In genomic region chr2:173692693-173693092, GRCm38 (mm10) we compare ENCODE assay signal across 25 mouse cellular contexts. TPM values are rescaled to one million over a fixed set of nuclear protein-coding genes. Genes with fewer than 3 reads are reported as not detected.
DNase-seq lines count a peak whose midpoint lies in the region; ATAC-seq and TF ChIP-seq lines count a peak whose summit lies in the region.
"Had no signal": no experiment of that assay in that cellular context is flagged by ENCODE, and none has a peak within 500 bp of the region (broad histone marks: within the 10 kb centered on the region; RNA-seq: fewer than 3 reads in every experiment).

No protein-coding gene starts in this region.

- TF ChIP-seq POLR2A in testis, adult 2 months (IDR thresholded peaks at IDR 0.05; ENCODE audit: control insufficient read depth, low read depth, low read length) = no peak

- H3K9me3 ChIP-seq in heart, embryonic 14.5 days (ENCODE audit: control insufficient read depth, low read length) = no peaks in the 10 kb centered on the region
- no peaks in the 10 kb centered on the region for H3K9me3 ChIP-seq in heart, embryonic 10.5 days
- H3K9me3 ChIP-seq: embryonic facial prominence, embryonic 10.5 days; forebrain, embryonic 13.5 days; G1E; hindbrain, embryonic 13.5 days had no signal

- WGBS in heart, embryonic 14.5 days = 21% methylated on average over 2 of the region's 2 CpGs
- 89% methylated on average over 2 of the region's 2 CpGs for WGBS in heart, embryonic 10.5 days

- H3K4me1 ChIP-seq in heart, embryonic 14.5 days (ENCODE audit: control insufficient read depth in 2 of 2, insufficient read depth in 2 of 2, low read length in 2 of 2) = peaks cover 3 to 12% of the 10 kb centered on the region in 2 experiments; a peak in 3 of 4 replicates
- no peaks in the 10 kb centered on the region for H3K4me1 ChIP-seq in heart, embryonic 10.5 days
- no peaks in the 10 kb centered on the region for H3K4me1 ChIP-seq in testis, adult 2 months (ENCODE audit: control insufficient read depth, insufficient read depth, low read length)
- H3K4me1 ChIP-seq: embryonic facial prominence, embryonic 10.5 days; forebrain, embryonic 13.5 days had no signal

- H3K27me3 ChIP-seq in heart, embryonic 14.5 days (ENCODE audit: control insufficient read depth, insufficient read depth, low read length) = no peaks in the 10 kb centered on the region
- H3K27me3 ChIP-seq in heart, embryonic 10.5 days (ENCODE audit: insufficient read depth, poor library complexity, severe bottlenecking) = no peaks in the 10 kb centered on the region
- H3K27me3 ChIP-seq in testis, adult 2 months (ENCODE audit: control insufficient read depth, insufficient read depth, low read length) = no peaks in the 10 kb centered on the region
- H3K27me3 ChIP-seq: forebrain, embryonic 13.5 days; hindbrain, embryonic 13.5 days had no signal

- intact Hi-C loops in heart, postnatal 25 days (cut with DNase I) = no loop called here
- intact Hi-C loops in left cerebral cortex, adult 2 months (cut with DNase I) = no loop called here

- ATAC-seq in heart, embryonic 14.5 days (ENCODE audit: insufficient number of reproducible peaks, insufficient read depth, low FRiP score, low read depth) = peak; percentile 68
- ATAC-seq: CD4-positive, CD25-positive, alpha-beta regulatory T cell, adult 4 months; forebrain, embryonic 13.5 days; forebrain, postnatal 0 days; hindbrain, postnatal 0 days had no signal

- no peak overlapping the region for H3K4me3 ChIP-seq in heart, embryonic 14.5 days (ENCODE audit: control insufficient read depth in 1 of 2, insufficient read depth in 1 of 2, low read depth in 1 of 2, low read length in 2 of 2)
- H3K4me3 ChIP-seq in heart, embryonic 10.5 days = no peak overlapping the region
- H3K4me3 ChIP-seq in testis, adult 2 months (ENCODE audit: control insufficient read depth, low read depth, low read length) = peak overlapping the region; percentile 66
- H3K4me3 ChIP-seq in left cerebral cortex, adult 2 months = no peak overlapping the region
- H3K4me3 ChIP-seq: embryonic facial prominence, embryonic 10.5 days; forebrain, embryonic 13.5 days; hindbrain, embryonic 13.5 days had no signal

- DNase-seq in heart, adult 18-20 months = peak; percentile 36 to 47
- DNase-seq in heart, postnatal 25 days (ENCODE audit: low spot score) = no peak
- DNase-seq in heart, embryonic 10.5 days (ENCODE audit: low spot score) = no peak
- DNase-seq in testis, postnatal 10 days (ENCODE audit: low spot score) = no peak
- no peak for DNase-seq in left cerebral cortex, adult 2 months (ENCODE audit: extremely low spot score in 1 of 2, low spot score in 2 of 2)
- DNase-seq: adrenal gland, adult 8-10 months; adrenal gland, postnatal 36 days; B cell, adult 2 months; cerebellum, adult 2 months; cerebellum, postnatal 10 days; forebrain, postnatal 0 days; gastrocnemius, postnatal 14 days; kidney, adult 11 months had no signal

- H3K9ac ChIP-seq in heart, embryonic 14.5 days (ENCODE audit: low read length) = no peak overlapping the region
- H3K9ac ChIP-seq: forebrain, embryonic 13.5 days; forebrain, postnatal 0 days; hindbrain, embryonic 13.5 days had no signal

- H3K4me2 ChIP-seq in heart, embryonic 14.5 days (ENCODE audit: low read length) = no peak overlapping the region
- H3K4me2 ChIP-seq: forebrain, embryonic 13.5 days; hindbrain, embryonic 13.5 days had no signal

- H3K27ac ChIP-seq in heart, embryonic 14.5 days (replicated peaks in 1 of 2; ENCODE audit: control insufficient read depth in 1 of 2, insufficient read depth in 1 of 2, low read depth in 2 of 2, low read length in 2 of 2) = peak overlapping the region in 1 of 2 experiments; percentile 51; a peak in 1 of 4 replicates
- no peak overlapping the region for H3K27ac ChIP-seq in heart, embryonic 10.5 days
- no peak overlapping the region for H3K27ac ChIP-seq in testis, adult 2 months (ENCODE audit: control insufficient read depth, insufficient read depth, low read depth, low read length)
- H3K27ac ChIP-seq in left cerebral cortex, adult 2 months = no peak overlapping the region
- H3K27ac ChIP-seq: embryonic facial prominence, embryonic 10.5 days; forebrain, embryonic 13.5 days; hindbrain, embryonic 13.5 days; hindbrain, postnatal 0 days had no signal

- peaks cover 67% of the 10 kb centered on the region for H3K36me3 ChIP-seq in heart, embryonic 14.5 days (ENCODE audit: control insufficient read depth, insufficient read depth, low read length)
- H3K36me3 ChIP-seq in heart, embryonic 10.5 days = peaks cover 75% of the 10 kb centered on the region
- peaks cover 1% of the 10 kb centered on the region for H3K36me3 ChIP-seq in testis, adult 2 months (ENCODE audit: control insufficient read depth, insufficient read depth, low read length)

- TF ChIP-seq CTCF in testis, adult 2 months (IDR thresholded peaks at IDR 0.05; ENCODE audit: control insufficient read depth, insufficient read depth, insufficient replicate concordance, low read depth, low read length) = no peak
- no peak for TF ChIP-seq CTCF in left cerebral cortex, adult 2 months (IDR thresholded peaks at IDR 0.05)

RNA-seq across cellular contexts. Expression of gene 1700010B08Rik, which starts 26.5 kb away (rescaled TPM):
- not detected for total RNA-seq in heart, adult 18-20 months (2021)
- total RNA-seq in heart, postnatal 25 days (2021) = not detected
- not detected in 2 replicates for polyA plus RNA-seq in heart, embryonic 14.5 days (2014; fragmentation: Nextera tagmentation; extraction: Ambion mirVana)
- polyA plus RNA-seq in heart, embryonic 10.5 days (2016; fragmentation: Nextera tagmentation; extraction: Ambion mirVana) = not detected in 2 replicates
- 402 and 430 TPM in 2 replicates for polyA plus RNA-seq in testis, adult 2 months (2012; rRNA removed)
- not detected for total RNA-seq in left cerebral cortex, adult 2 months (2021)
- total RNA-seq: adrenal gland, postnatal 36 days; forebrain, postnatal 0 days; G1E; gastrocnemius, adult 18-20 months; gastrocnemius, postnatal 14 days; hematopoietic stem cell, adult 5-6 weeks; hindbrain, postnatal 0 days had no signal
- polyA plus RNA-seq: CD4-positive, CD25-positive, alpha-beta regulatory T cell, adult 4 months; cerebellum, adult 2 months; embryonic facial prominence, embryonic 10.5 days; embryonic facial prominence, embryonic 14.5 days; forebrain, embryonic 13.5 days; forebrain, postnatal 0 days; G1E; hindbrain, embryonic 13.5 days; hindbrain, postnatal 0 days; intestine, embryonic 14.5 days had no signal

RNA-seq across cellular contexts. Expression of gene Rab22a, which starts 33.1 kb away (rescaled TPM):
- total RNA-seq in heart, adult 18-20 months (2021) = 10 to 100 TPM; 33.6 to 40.1 TPM
- total RNA-seq in heart, postnatal 25 days (2021) = 10 to 100 TPM; 33.8 to 34.3 TPM
- polyA plus RNA-seq in heart, embryonic 14.5 days (2014; fragmentation: Nextera tagmentation; extraction: Ambion mirVana) = 29.9 and 32.9 TPM in 2 replicates
- 33.0 and 33.9 TPM in 2 replicates for polyA plus RNA-seq in heart, embryonic 10.5 days (2016; fragmentation: Nextera tagmentation; extraction: Ambion mirVana)
- 21.6 and 32.1 TPM in 2 replicates for polyA plus RNA-seq in testis, adult 2 months (2012; rRNA removed)
- total RNA-seq in left cerebral cortex, adult 2 months (2021) = 10 to 100 TPM; 26.3 to 28.1 TPM

RNA-seq across cellular contexts. Expression of gene Vapb, which starts 44.6 kb away (rescaled TPM):
- total RNA-seq in heart, adult 18-20 months (2021) = 100 to 1,000 TPM; 111 to 126 TPM
- 100 to 1,000 TPM; 128 TPM for total RNA-seq in heart, postnatal 25 days (2021)
- polyA plus RNA-seq in heart, embryonic 14.5 days (2014; fragmentation: Nextera tagmentation; extraction: Ambion mirVana) = 7.9 and 10.6 TPM in 2 replicates
- 11.2 and 13.6 TPM in 2 replicates for polyA plus RNA-seq in heart, embryonic 10.5 days (2016; fragmentation: Nextera tagmentation; extraction: Ambion mirVana)
- polyA plus RNA-seq in testis, adult 2 months (2012; rRNA removed) = 8.1 and 9.1 TPM in 2 replicates
- 100 to 1,000 TPM; 125 to 130 TPM for total RNA-seq in left cerebral cortex, adult 2 months (2021)

Comparison
In these comparisons a context has a peak if more than half of its experiments do, and no peak if none do; other contexts are left out.
1. DNase-seq: peak in heart, adult 18-20 months (2 of 2); none in heart, postnatal 25 days (single experiment), heart, embryonic 10.5 days (single experiment), testis, postnatal 10 days (single experiment) and left cerebral cortex, adult 2 months (0 of 2).